Mouse (Mus musculus) lung, adult 18-20 months (tissue): ENCODE data around the gene Gm20388.

Source experiments
- DNase-seq, 2 experiments: peaks; one replicate each; pipeline ENCODE4 v3.0.0; 2022; ENCODE audit warnings: mixed read lengths in 2 of 2

Gm20388 gene

GRCm38 (mm10) chr8:122573577-122573976 is 2662.9 kb downstream of the Gm20388 start:
- no peak for DNase-seq

DNA sequence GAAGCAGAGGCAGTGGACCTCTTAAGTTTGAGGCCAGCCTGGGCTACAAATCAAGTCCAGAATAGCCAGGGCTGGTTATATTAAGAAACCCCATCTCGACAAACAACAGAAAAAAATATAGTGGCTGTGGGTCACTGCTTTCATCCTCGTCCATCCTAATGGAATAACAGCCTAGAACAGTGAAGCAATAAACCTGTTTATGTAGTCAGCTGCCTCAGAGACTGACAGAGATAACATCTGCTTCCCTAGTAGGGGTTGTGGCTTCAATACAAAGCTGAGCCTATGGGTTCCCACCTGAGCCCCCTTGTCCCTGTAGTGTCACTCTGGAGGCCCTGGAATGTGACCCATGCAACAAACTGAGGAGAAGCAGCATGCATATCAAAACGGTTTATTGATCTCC is 2663.6 kb downstream of the Gm20388 start:
- DNase-seq = no peak

DNA sequence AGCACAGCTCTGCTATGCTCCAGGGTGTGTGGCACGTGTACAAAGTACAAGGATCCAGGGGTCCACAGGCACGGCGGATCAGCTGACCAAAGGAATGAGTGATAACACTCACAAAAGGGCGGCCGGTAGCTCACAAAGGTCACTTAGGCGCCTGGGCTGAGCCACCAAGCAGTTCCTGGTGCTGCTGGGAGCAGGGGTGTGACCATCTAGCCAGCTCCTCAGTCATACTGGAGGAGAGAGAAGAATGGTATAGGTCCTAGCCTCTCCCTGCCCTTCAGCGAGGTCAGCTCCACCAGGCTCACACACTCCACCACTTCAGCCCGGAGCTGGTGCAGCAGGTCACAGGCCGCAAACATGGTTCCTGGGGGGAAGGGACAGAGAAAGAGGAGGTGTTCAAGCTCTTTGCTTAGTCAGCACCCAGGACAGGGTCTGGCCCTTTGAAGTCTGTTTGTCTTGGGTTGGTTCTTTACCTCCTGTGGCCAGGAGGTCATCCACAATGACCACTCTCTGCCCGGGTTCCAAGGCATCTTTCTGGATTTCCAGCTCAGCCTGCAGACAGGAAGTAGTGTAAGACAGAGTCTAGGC is 2664.1 kb downstream of the Gm20388 start:
- no peak for DNase-seq

GRCm38 (mm10) chr8:122575286-122575685 is 2664.6 kb downstream of the Gm20388 start:
- no peak for DNase-seq

- no peak for DNase-seq
These were observed 2665.3 kb downstream of the Gm20388 start for GRCm38 (mm10) chr8:122575735-122576647.

GRCm38 (mm10) chr8:122576648-122577022 is 2666.0 kb downstream of the Gm20388 start, which contains the start of gene Aprt:
Aprt (minus strand) TSS chr8:122576909.
- peak; percentile 96 to 98 for DNase-seq

DNA sequence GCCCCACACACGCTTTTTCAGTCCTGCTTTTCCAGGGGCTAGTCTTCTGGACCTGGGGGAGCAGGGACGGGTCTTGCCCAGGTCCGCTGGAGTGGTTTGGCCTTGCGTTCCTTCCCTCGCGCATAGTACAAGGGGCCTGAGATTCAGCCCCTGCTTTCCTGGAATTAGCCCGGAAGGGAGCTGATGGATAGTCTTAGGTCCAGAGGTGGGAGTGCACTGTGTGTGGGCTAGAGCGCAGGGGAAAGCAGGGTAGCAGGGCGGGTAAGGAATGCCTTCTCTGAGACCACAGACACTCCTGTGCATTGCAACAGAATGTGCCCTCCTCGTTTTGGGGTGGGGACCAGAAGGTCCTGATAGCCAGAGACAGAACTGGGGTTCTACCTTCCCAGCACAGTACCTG is 2666.5 kb downstream of the Gm20388 start:
- DNase-seq = no peak

GRCm38 (mm10) chr8:122579196-122579595 is 2668.6 kb downstream of the Gm20388 start:
- no peak for DNase-seq

DNA sequence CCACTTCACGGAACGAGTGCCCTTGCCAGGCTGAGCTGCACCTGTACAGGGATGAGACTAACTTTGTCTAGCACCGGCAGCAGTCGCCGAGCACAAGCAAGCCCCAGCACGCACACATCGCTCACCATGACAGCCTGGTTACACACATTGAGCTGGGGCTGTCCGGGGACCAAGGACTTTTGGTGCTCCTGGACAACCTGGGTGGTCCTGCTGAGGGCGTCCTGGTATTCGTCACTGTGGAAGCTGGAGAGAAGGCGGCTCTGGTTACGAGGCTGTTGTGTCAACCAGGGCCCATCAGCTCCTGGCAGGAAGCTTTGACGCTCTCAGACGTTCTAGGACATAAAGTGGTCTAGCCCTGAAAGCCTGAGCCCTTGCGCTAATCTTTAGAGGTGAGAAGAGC is 2670.3 kb downstream of the Gm20388 start:
- no peak for DNase-seq

- no peak for DNase-seq
These were observed 2674.3 kb downstream of the Gm20388 start for GRCm38 (mm10) chr8:122584981-122585380.

GRCm38 (mm10) chr8:122585411-122585891 is 2674.8 kb downstream of the Gm20388 start:
- peak in 1 of 2 experiments; percentile 14 for DNase-seq

GRCm38 (mm10) chr8:122586171-122586570 is 2675.5 kb downstream of the Gm20388 start:
- no peak for DNase-seq

GRCm38 (mm10) chr8:122586749-122587148 is 2676.1 kb downstream of the Gm20388 start:
- DNase-seq = no peak

DNA sequence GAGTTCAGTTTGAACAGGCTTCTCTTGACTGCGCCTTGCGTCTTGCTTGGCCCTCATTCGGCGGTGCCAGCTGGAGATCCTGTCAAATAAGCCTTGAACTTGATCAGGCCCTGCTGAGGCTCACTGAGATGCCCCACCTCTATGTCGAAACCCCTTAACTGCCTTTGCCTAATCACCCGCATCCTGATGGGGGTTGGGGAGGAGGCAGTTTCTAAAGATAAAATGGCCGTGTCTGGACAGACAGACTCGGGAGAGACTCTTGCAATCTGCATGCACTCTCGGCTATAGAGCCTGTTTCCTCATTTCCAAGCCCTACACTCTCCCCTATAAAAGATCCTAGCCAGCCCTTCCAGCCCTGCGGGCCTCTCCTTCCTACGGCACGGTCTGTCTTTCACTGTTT is 2682.6 kb downstream of the Gm20388 start:
- peak in 1 of 2 experiments; percentile 18 for DNase-seq

DNA sequence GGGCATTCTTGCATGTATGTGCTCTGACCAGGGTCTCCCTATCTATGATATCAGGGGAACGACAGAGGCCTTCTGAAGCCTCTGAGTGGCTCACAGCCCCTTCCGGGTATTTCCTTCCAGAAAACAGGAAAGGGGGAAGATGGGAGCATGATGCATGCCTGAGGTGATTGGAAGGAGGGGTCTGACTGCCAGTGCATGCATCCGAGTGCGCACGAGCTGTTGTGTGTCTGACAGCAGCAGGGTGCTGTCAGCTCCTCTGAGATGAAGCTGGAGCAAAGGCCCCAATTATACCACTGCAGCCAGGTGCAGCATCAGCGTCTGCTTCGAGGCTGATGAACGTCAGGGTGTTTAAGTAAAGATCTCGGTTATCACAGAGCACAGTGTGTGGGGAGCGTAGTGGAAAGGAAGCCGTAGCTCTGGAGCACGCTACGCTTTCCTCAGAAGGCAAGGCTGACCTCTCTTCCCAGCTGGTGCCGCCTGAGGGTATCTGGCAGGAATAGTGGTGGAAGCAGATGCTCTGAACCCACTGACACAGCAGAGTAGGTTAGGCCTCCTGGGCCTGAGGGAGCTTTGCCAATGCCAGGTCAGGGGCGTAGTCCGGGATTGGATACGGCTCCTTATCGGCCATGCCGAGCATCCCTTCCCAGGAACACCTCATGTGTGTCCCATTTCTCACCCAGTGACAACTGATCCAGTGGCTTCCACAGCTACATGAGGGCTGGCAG is 2683.3 kb downstream of the Gm20388 start:
- DNase-seq = no peak

DNA sequence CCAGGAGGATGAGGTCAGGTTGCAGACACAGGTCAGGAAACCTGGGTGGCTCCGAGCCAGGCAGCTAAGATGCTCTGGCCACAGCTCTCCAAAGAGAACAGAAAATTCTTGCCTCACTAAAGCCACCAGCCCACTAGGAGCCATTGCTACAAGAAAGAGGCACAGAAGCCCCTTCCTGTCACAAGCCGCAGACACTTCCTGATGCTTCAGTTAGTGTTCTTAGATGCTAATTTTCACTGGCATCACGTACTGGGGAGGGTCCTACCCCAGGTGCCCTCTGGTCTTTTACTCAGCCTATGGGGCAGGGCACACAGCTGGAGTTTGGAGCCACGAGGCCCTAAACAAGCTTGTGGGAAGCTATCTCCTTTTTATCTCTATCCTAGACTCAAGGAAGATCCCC is 2685.4 kb downstream of the Gm20388 start:
- no peak for DNase-seq

DNA sequence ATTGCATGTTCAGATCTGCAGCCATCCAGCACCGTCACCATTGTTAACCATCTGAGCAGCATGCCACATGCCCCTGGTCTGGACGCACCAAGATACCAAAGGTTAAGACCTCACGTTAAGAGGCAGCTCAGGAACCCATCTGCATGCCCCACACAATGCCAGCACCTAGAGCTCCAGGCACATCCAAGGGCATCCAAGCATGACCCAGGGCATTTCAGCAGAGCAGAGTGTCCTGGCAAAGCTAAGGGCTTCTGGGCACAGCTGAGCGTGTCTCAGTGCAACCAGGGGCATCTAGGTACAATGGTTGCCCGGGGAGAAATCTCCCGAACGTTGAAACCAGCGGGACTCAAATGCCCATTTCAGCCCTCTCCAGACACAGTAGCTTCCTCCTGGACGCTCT is 2690.0 kb downstream of the Gm20388 start:
- DNase-seq = no peak

DNA sequence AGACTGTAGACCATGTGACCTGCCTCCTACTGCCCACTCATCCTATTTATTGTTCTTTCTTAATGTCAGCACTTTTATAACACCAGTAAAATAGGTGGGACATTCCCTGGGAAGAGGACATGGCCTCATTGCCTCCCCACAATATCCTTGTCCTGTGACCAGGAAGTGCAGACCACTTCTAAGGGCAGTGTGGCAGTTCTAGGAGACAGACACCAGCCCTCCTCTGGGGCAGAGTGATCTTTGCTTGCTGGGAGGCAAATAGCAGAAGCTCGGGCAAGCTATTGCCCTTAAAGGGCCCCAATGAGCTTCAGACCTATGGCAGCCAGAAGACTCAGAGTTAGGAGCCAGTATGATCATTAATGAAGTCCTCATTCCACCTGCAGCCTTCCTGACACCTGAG is 2694.0 kb downstream of the Gm20388 start:
- DNase-seq = no peak

DNA sequence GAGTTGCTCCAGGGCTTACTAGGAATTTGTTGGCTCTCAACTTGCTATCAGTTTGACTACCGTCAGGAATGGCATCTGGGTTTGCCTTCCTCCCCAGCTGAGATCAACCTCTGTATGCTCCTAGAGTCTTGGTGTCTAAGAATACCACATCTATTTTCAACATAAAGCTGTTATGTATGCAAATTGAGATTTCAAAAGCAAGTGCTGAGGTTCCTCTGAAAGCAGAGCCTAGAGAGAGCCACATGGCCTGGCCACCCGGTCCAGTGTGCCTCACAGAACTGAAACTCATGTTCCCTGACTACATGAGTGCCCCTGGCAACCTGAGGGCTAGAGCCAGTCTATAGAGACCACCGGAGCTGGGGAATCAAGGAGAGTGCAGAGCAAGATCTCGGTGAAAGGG is 2694.7 kb downstream of the Gm20388 start:
- DNase-seq = no peak

DNA sequence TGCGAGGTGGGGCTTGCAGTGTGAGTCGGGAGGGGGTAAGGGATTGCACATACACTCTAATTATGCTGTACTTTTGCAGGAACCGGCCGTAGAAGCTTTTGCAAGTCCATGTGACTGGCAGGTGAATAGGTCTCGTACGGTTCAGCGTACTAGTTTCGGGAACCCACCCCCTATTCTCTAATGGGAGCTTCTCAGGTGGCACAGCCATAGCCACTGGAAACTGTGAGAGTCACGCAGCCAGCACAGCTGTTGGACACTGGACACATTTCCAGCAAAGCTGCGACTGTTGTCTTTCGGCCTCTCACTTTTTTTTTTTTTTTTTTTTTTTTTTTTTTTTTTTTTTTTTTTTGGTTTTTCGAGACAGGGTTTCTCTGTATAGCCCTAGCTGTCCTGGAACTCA is 2696.2 kb downstream of the Gm20388 start:
- no peak for DNase-seq

- DNase-seq = no peak
These were observed 2699.6 kb downstream of the Gm20388 start for GRCm38 (mm10) chr8:122610209-122610608.

- DNase-seq = no peak
These were observed 2700.1 kb downstream of the Gm20388 start for GRCm38 (mm10) chr8:122610612-122611277.
